Mouse (Mus musculus): ENCODE measurements around the gene Lefty2. TPM values are rescaled to one million over a fixed set of nuclear protein-coding genes. Genes with fewer than 3 reads are reported as not detected.
"Not testable (repeated sequence)": the region's sequence is repeated elsewhere in the genome, so short reads cannot be mapped to it uniquely, and the experiment has no call there.

Lefty2 gene
- polyA plus RNA-seq, 1 experiment from 2014 or later: not detected

GRCm38 (mm10) chr1:180934467-180935419 is 41.8 kb downstream of the Lefty2 start, which contains the start of gene Lefty1:
Lefty1 (plus strand) TSS chr1:180935022.
- H3K36me3 ChIP-seq (ENCODE audit: control insufficient read depth, insufficient read depth, low read length): no peaks in the 10 kb centered on the region
- 14% methylated on average over 21 of the region's 21 CpGs for WGBS
- H3K4me1 ChIP-seq (replicated peaks; ENCODE audit: control insufficient read depth, insufficient read depth, low read length): no peaks in the 10 kb centered on the region; the same call in 1 of the 2 replicates
- DNase-seq (ENCODE audit: low spot score) (no peak), ATAC-seq (replicated peaks; ENCODE audit: low FRiP score) (no peak)
- H3K9ac ChIP-seq (ENCODE audit: low read length): no peak within 1 kb of the TSS
- H3K4me3 ChIP-seq (ENCODE audit: low read depth, low read length): no peak within 1 kb of the TSS
- H3K27me3 ChIP-seq (ENCODE audit: control insufficient read depth, insufficient read depth, low read length): peaks cover 40% of the 10 kb centered on the region
- H3K27ac ChIP-seq (ENCODE audit: low read depth, low read length): no peak within 1 kb of the TSS
- no peaks in the 10 kb centered on the region for H3K9me3 ChIP-seq (ENCODE audit: control insufficient read depth, low read length)
- H3K4me2 ChIP-seq (ENCODE audit: low read depth, low read length, severe bottlenecking): no peak within 1 kb of the TSS

DNA sequence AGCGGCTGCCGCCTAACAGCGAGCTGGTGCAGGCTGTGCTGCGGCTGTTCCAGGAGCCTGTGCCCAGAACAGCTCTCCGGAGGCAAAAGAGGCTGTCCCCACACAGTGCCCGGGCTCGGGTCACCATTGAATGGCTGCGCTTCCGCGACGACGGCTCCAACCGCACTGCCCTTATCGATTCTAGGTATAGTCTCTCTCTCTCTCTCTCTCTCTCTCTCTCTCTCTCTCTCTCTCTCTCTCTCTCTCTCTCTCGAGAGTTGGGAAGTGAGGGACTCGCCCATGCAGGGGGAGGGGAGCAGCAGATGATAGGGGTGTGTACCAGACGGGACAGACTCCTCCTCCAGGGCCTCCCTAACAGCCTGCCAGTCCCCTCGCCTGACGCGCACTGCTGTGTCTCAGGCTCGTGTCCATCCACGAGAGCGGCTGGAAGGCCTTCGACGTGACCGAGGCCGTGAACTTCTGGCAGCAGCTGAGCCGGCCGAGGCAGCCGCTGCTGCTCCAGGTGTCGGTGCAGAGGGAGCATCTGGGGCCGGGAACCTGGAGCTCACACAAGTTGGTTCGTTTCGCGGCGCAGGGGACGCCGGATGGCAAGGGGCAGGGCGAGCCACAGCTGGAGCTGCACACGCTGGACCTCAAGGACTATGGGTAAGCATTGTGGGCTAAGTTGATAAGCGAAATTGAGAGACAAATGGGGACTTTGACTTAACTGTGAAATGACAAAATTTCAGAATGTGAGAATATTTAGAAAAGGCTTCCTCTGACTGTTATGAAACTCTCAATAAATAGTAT is 43.9 kb downstream of the Lefty2 start:
- peak overlapping the region; percentile 38; the same call in 1 of the 2 replicates for H3K4me2 ChIP-seq (ENCODE audit: low read depth, low read length, severe bottlenecking)
- peak; percentile 68 for DNase-seq (ENCODE audit: low spot score)
- not testable (repeated sequence) for H3K27ac ChIP-seq (ENCODE audit: low read depth, low read length); H3K9me3 ChIP-seq (ENCODE audit: control insufficient read depth, low read length); H3K4me1 ChIP-seq (replicated peaks; ENCODE audit: control insufficient read depth, insufficient read depth, low read length); H3K9ac ChIP-seq (ENCODE audit: low read length); H3K36me3 ChIP-seq (ENCODE audit: control insufficient read depth, insufficient read depth, low read length)
- H3K27me3 ChIP-seq (ENCODE audit: control insufficient read depth, insufficient read depth, low read length): peaks cover 51% of the 10 kb centered on the region
- ATAC-seq (replicated peaks; ENCODE audit: low FRiP score): 0 out of 2 replicates have a peak, but pooled peaks have one; percentile 71
- peak overlapping the region; percentile 11 for H3K4me3 ChIP-seq (ENCODE audit: low read depth, low read length)
- WGBS: 2% methylated on average over 34 of the region's 41 CpGs

GRCm38 (mm10) chr1:180937631-180938030 is 44.7 kb downstream of the Lefty2 start:
- not testable (repeated sequence) for H3K36me3 ChIP-seq (ENCODE audit: control insufficient read depth, insufficient read depth, low read length); H3K4me2 ChIP-seq (ENCODE audit: low read depth, low read length, severe bottlenecking); H3K27ac ChIP-seq (ENCODE audit: low read depth, low read length); H3K9ac ChIP-seq (ENCODE audit: low read length); H3K4me3 ChIP-seq (ENCODE audit: low read depth, low read length); DNase-seq (ENCODE audit: low spot score); ATAC-seq (replicated peaks; ENCODE audit: low FRiP score); H3K4me1 ChIP-seq (replicated peaks; ENCODE audit: control insufficient read depth, insufficient read depth, low read length); H3K9me3 ChIP-seq (ENCODE audit: control insufficient read depth, low read length)
- WGBS: 14% methylated on average over 13 of the region's 13 CpGs
- peaks cover 56% of the 10 kb centered on the region for H3K27me3 ChIP-seq (ENCODE audit: control insufficient read depth, insufficient read depth, low read length)

GRCm38 (mm10) chr1:180938781-180939180 is 45.9 kb downstream of the Lefty2 start:
- not testable (repeated sequence) for H3K9me3 ChIP-seq (ENCODE audit: control insufficient read depth, low read length); H3K4me2 ChIP-seq (ENCODE audit: low read depth, low read length, severe bottlenecking); DNase-seq (ENCODE audit: low spot score); H3K27ac ChIP-seq (ENCODE audit: low read depth, low read length); H3K36me3 ChIP-seq (ENCODE audit: control insufficient read depth, insufficient read depth, low read length); H3K9ac ChIP-seq (ENCODE audit: low read length); ATAC-seq (replicated peaks; ENCODE audit: low FRiP score); H3K4me3 ChIP-seq (ENCODE audit: low read depth, low read length); H3K4me1 ChIP-seq (replicated peaks; ENCODE audit: control insufficient read depth, insufficient read depth, low read length)
- H3K27me3 ChIP-seq (ENCODE audit: control insufficient read depth, insufficient read depth, low read length): peaks cover 63% of the 10 kb centered on the region
- WGBS: 71% methylated on average over 1 of the region's 2 CpGs

GRCm38 (mm10) chr1:180940776-180941460 is 48.0 kb downstream of the Lefty2 start:
- no peaks in the 10 kb centered on the region for H3K36me3 ChIP-seq (ENCODE audit: control insufficient read depth, insufficient read depth, low read length)
- H3K27ac ChIP-seq (ENCODE audit: low read depth, low read length): no peak overlapping the region
- H3K4me2 ChIP-seq (ENCODE audit: low read depth, low read length, severe bottlenecking): no peak overlapping the region
- H3K9ac ChIP-seq (ENCODE audit: low read length): no peak overlapping the region
- H3K4me1 ChIP-seq (replicated peaks; ENCODE audit: control insufficient read depth, insufficient read depth, low read length): peaks cover 4% of the 10 kb centered on the region; the same call in 1 of the 2 replicates
- 87% methylated on average over 7 of the region's 7 CpGs for WGBS
- no peak overlapping the region for H3K4me3 ChIP-seq (ENCODE audit: low read depth, low read length)
- ATAC-seq (replicated peaks; ENCODE audit: low FRiP score) (no peak), DNase-seq (ENCODE audit: low spot score) (no peak)
- H3K9me3 ChIP-seq (ENCODE audit: control insufficient read depth, low read length): no peaks in the 10 kb centered on the region
- peaks cover 42% of the 10 kb centered on the region for H3K27me3 ChIP-seq (ENCODE audit: control insufficient read depth, insufficient read depth, low read length)

GRCm38 (mm10) chr1:180941726-180942125 is 48.8 kb downstream of the Lefty2 start:
- peak overlapping the region; percentile 81 for H3K9ac ChIP-seq (ENCODE audit: low read length)
- no peak overlapping the region for H3K27ac ChIP-seq (ENCODE audit: low read depth, low read length)
- peak overlapping the region; percentile 78 for H3K4me3 ChIP-seq (ENCODE audit: low read depth, low read length)
- no peaks in the 10 kb centered on the region for H3K9me3 ChIP-seq (ENCODE audit: control insufficient read depth, low read length)
- H3K4me2 ChIP-seq (ENCODE audit: low read depth, low read length, severe bottlenecking): peak overlapping the region; percentile 94
- H3K27me3 ChIP-seq (ENCODE audit: control insufficient read depth, insufficient read depth, low read length): peaks cover 35% of the 10 kb centered on the region
- no peaks in the 10 kb centered on the region for H3K36me3 ChIP-seq (ENCODE audit: control insufficient read depth, insufficient read depth, low read length)
- ATAC-seq (replicated peaks; ENCODE audit: low FRiP score) (0 out of 2 replicates have a peak, but pooled peaks have one; percentile 8), DNase-seq (ENCODE audit: low spot score) (peak; percentile 64)
- 4% methylated on average over 18 of the region's 18 CpGs for WGBS
- peaks cover 4% of the 10 kb centered on the region; the same call in 1 of the 2 replicates for H3K4me1 ChIP-seq (replicated peaks; ENCODE audit: control insufficient read depth, insufficient read depth, low read length)

GRCm38 (mm10) chr1:180942166-180943031 is 49.5 kb downstream of the Lefty2 start, which contains the start of gene Tmem63a:
Tmem63a (plus strand) TSS chr1:180942344.
- under 1% methylated on average over 70 of the region's 73 CpGs for WGBS
- DNase-seq (ENCODE audit: low spot score): peak; percentile 82
- Histone ChIP-seq H3K4me3 (ENCODE audit: low read depth, low read length) (peak within 1 kb of the TSS; percentile 78), H3K36me3 (ENCODE audit: control insufficient read depth, insufficient read depth, low read length) (no peaks in the 10 kb centered on the region), H3K9me3 (ENCODE audit: control insufficient read depth, low read length) (no peaks in the 10 kb centered on the region), H3K9ac (ENCODE audit: low read length) (peak within 1 kb of the TSS; percentile 81), H3K4me1 (replicated peaks; ENCODE audit: control insufficient read depth, insufficient read depth, low read length) (peaks cover 4% of the 10 kb centered on the region; the same call in 1 of the 2 replicates), H3K27ac (ENCODE audit: low read depth, low read length) (no peak within 1 kb of the TSS), H3K27me3 (ENCODE audit: control insufficient read depth, insufficient read depth, low read length) (peaks cover 30% of the 10 kb centered on the region), H3K4me2 (ENCODE audit: low read depth, low read length, severe bottlenecking) (peak within 1 kb of the TSS; percentile 94)
- peak; percentile 58 for ATAC-seq (replicated peaks; ENCODE audit: low FRiP score)

All from forebrain, embryonic 11.5 days (tissue).